Mouse (Mus musculus) CH12.LX (cell line): ENCODE data around the gene Best1. TPM values are rescaled to one million over a fixed set of nuclear protein-coding genes. Genes with fewer than 3 reads are reported as not detected.

Source experiments
- DNase-seq: peaks from one replicate; pipeline ENCODE4 v3.0.0-alpha.2; 2013; ENCODE audit errors: extremely low read depth
- H3K27ac ChIP-seq: 2 replicates; pipeline ENCODE4 v1.5.1; 2012; ENCODE audit warnings: low read depth, mild to moderate bottlenecking, control low read depth, moderate library complexity; ENCODE audit not compliant: insufficient read depth
- H3K27me3 ChIP-seq: replicated peaks from 2 replicates; pipeline ENCODE3; 2012; ENCODE audit warnings: inconsistent platforms
- H3K36me3 ChIP-seq, 2 experiments: replicated peaks in 1 of 2; 2 replicates each; pipeline versions ENCODE3 to v1.6.1; 2012; ENCODE audit warnings: inconsistent platforms in 1 of 2, low read length in 1 of 2, mild to moderate bottlenecking in 1 of 2, mixed read lengths in 1 of 2, moderate library complexity in 1 of 2; ENCODE audit not compliant: control insufficient read depth in 1 of 2, insufficient read depth in 1 of 2
- H3K4me1 ChIP-seq, 2 experiments: 2 replicates each; pipeline ENCODE4 v1.6.1; 2012; ENCODE audit warnings: inconsistent platforms in 1 of 2, moderate library complexity in 1 of 2; ENCODE audit not compliant: insufficient read depth in 2 of 2, control insufficient read depth in 1 of 2
- H3K4me2 ChIP-seq: 2 replicates; pipeline ENCODE4 v1.6.1; 2012; ENCODE audit warnings: low read depth, mild to moderate bottlenecking, control low read depth; ENCODE audit not compliant: poor library complexity, insufficient read depth, severe bottlenecking
- H3K4me3 ChIP-seq, 3 experiments: fragments of 150-350 bp in 1 of 3; sonication (generic) in 1 of 3; replicated peaks in 1 of 3; 2 replicates each; pipeline versions ENCODE3 to v1.5.1; 2011 to 2012; ENCODE audit warnings: low read depth in 2 of 3, low read length in 2 of 3, mild to moderate bottlenecking in 2 of 3, moderate library complexity in 2 of 3, control low read depth in 1 of 3, improper control_type of control experiment in 1 of 3, inconsistent platforms in 1 of 3, mixed read lengths in 1 of 3; ENCODE audit not compliant: poor library complexity in 1 of 3
- H3K79me2 ChIP-seq: replicated peaks from 2 replicates; pipeline ENCODE4 v1.6.1; 2012; ENCODE audit warnings: mild to moderate bottlenecking, moderate library complexity; ENCODE audit not compliant: control insufficient read depth, poor library complexity, insufficient read depth, severe bottlenecking; ENCODE audit errors: extremely low read depth
- H3K9ac ChIP-seq: 2 replicates; pipeline ENCODE4 v1.6.1; 2012; ENCODE audit warnings: low read depth, mild to moderate bottlenecking, control low read depth, moderate library complexity; ENCODE audit not compliant: insufficient read depth
- H3K9me3 ChIP-seq: replicated peaks from 2 replicates; pipeline ENCODE3; 2012; ENCODE audit warnings: low read length, inconsistent platforms, mixed read lengths
- CHD1 ChIP-seq: IDR thresholded peaks from 2 replicates; pipeline ENCODE4 v1.6.1; 2012; ENCODE audit warnings: low read depth, low read length, improper control_type of control experiment, inconsistent platforms
- CTCF ChIP-seq, 2 experiments: IDR thresholded peaks in 1 of 2; conservative IDR thresholded peaks in 1 of 2; 2 replicates each; pipeline ENCODE4 v1.5.1; 2011 to 2012; ENCODE audit warnings: low read depth in 2 of 2, low read length in 2 of 2, improper control_type of control experiment in 1 of 2, inconsistent platforms in 1 of 2, mild to moderate bottlenecking in 1 of 2, moderate library complexity in 1 of 2
- HCFC1 ChIP-seq: IDR thresholded peaks from 2 replicates; pipeline ENCODE4 v1.6.1; 2012; ENCODE audit warnings: low read depth, mild to moderate bottlenecking, inconsistent platforms, low read length, improper control_type of control experiment
- JUN ChIP-seq: IDR thresholded peaks from 2 replicates; pipeline ENCODE4 v1.6.1; 2011; ENCODE audit warnings: low read depth, mild to moderate bottlenecking, low read length, improper control_type of control experiment, moderate library complexity; ENCODE audit not compliant: insufficient read depth
- KAT2A ChIP-seq: IDR thresholded peaks from 2 replicates; pipeline ENCODE4 v1.6.1; 2012; ENCODE audit warnings: low read length, improper control_type of control experiment, inconsistent platforms; ENCODE audit not compliant: insufficient replicate concordance
- MAFK ChIP-seq: IDR thresholded peaks from 2 replicates; pipeline ENCODE4 v1.6.1; 2011; ENCODE audit warnings: low read length, improper control_type of control experiment; ENCODE audit not compliant: insufficient replicate concordance
- MAX ChIP-seq: IDR thresholded peaks from 2 replicates; pipeline ENCODE4 v1.6.1; 2011; ENCODE audit warnings: low read length, improper control_type of control experiment
- MXI1 ChIP-seq: IDR thresholded peaks from 2 replicates; pipeline ENCODE4 v1.6.1; 2011; ENCODE audit warnings: mild to moderate bottlenecking, low read depth, low read length, improper control_type of control experiment
- NELFE ChIP-seq: IDR thresholded peaks from 2 replicates; pipeline ENCODE4 v1.6.1; 2011; ENCODE audit warnings: low read depth, low read length, improper control_type of control experiment
- POLR2A ChIP-seq: IDR thresholded peaks from 2 replicates; pipeline ENCODE4 v1.6.1; 2011; ENCODE audit warnings: low read depth, mild to moderate bottlenecking, improper control_type of control experiment, low read length
- SIN3A ChIP-seq: IDR thresholded peaks from 2 replicates; pipeline ENCODE4 v1.6.1; 2012; ENCODE audit warnings: low read length, improper control_type of control experiment, inconsistent platforms
- SMC3 ChIP-seq: IDR thresholded peaks from 2 replicates; pipeline ENCODE4 v1.6.1; 2011; ENCODE audit warnings: low read depth, low read length, improper control_type of control experiment
- TBP ChIP-seq: conservative IDR thresholded peaks from 2 replicates; pipeline ENCODE4 v1.6.1; 2011; ENCODE audit warnings: low read depth, low read length, improper control_type of control experiment
- TCF12 ChIP-seq: IDR thresholded peaks from 2 replicates; pipeline ENCODE4 v1.6.1; 2014; ENCODE audit warnings: low read depth, mild to moderate bottlenecking, inconsistent platforms, low read length, improper control_type of control experiment
- UBTF ChIP-seq: IDR thresholded peaks from 2 replicates; pipeline ENCODE4 v1.6.1; 2012; ENCODE audit warnings: low read depth, mild to moderate bottlenecking, inconsistent platforms, low read length, improper control_type of control experiment, moderate library complexity
- ZC3H11A ChIP-seq: IDR thresholded peaks from 2 replicates; pipeline ENCODE4 v1.6.1; 2012; ENCODE audit warnings: low read depth, mild to moderate bottlenecking, inconsistent platforms, low read length, improper control_type of control experiment
- dilution Hi-C: fragments of 300-500 bp; cut with MboI; formaldehyde crosslinking; loops from 2 replicates; pipeline ENCODE4 v1.14.3; 2020; ENCODE audit warnings: low sequenced_read_pairs; ENCODE audit not compliant: extremely low pct_unique_long_range_greater_than_20kb, extremely low pct_ligation_motif_present
- in situ Hi-C: fragments of 300-500 bp; cut with MboI; formaldehyde crosslinking; loops from 3 replicates; pipeline ENCODE4 v1.14.3; 2019; ENCODE audit warnings: low sequenced_read_pairs, low pct_ligation_motif_present, low pct_unique_long_range_greater_than_20kb, mixed read lengths
- polyA plus RNA-seq: library from polyadenylated mRNA; unstranded; fragments of >175 nt; gene quantifications from 2 replicates; pipeline ENCODE4 v1.2.1, GENCODE M21; 2012; ENCODE audit warnings: low read depth; ENCODE audit not compliant: insufficient read length
- total RNA-seq, 2 experiments: library from RNA; depleted of rRNA; stranded (reverse); fragments of 300-350 nt in 1 of 2; fragments of >200 nt in 1 of 2; gene quantifications; 2 replicates each; pipeline ENCODE4 v1.2.3; 2012 to 2014

Gene Best1
- total and polyA plus RNA-seq, 3 experiments = 0.13 TPM; not detected in 2

GRCm38 (mm10) chr19:10029746-10030145 lies 28.3 kb upstream of the Best1 start:
- no peaks in the 10 kb centered on the region for H3K79me2 ChIP-seq
- in situ Hi-C loops = loop anchor here (5.0 to 10.0 kb wide), 2 partner anchors 37 to 175 kb away; partner anchors contain the start of genes Fen1 and Tmem258
- no peak overlapping the region for H3K4me3 ChIP-seq
- H3K27me3 ChIP-seq = peaks cover 54% of the 10 kb centered on the region
- H3K9ac ChIP-seq = no peak overlapping the region
- no peak overlapping the region for H3K27ac ChIP-seq
- 0 out of 4 replicates have a peak, but pooled peaks cover 0 to 4% of the 10 kb centered on the region in 2 experiments for H3K4me1 ChIP-seq
- TF ChIP-seq NELFE (no peak), SIN3A (no peak), KAT2A (no peak), TCF12 (no peak), UBTF (no peak), MAX (no peak), POLR2A (no peak), MXI1 (no peak), JUN (no peak), ZC3H11A (no peak)
- DNase-seq = no peak
- no peaks in the 10 kb centered on the region for H3K36me3 ChIP-seq
- dilution Hi-C loops = no loop called here
- H3K4me2 ChIP-seq = no peak overlapping the region
- no peaks in the 10 kb centered on the region for H3K9me3 ChIP-seq

DNA sequence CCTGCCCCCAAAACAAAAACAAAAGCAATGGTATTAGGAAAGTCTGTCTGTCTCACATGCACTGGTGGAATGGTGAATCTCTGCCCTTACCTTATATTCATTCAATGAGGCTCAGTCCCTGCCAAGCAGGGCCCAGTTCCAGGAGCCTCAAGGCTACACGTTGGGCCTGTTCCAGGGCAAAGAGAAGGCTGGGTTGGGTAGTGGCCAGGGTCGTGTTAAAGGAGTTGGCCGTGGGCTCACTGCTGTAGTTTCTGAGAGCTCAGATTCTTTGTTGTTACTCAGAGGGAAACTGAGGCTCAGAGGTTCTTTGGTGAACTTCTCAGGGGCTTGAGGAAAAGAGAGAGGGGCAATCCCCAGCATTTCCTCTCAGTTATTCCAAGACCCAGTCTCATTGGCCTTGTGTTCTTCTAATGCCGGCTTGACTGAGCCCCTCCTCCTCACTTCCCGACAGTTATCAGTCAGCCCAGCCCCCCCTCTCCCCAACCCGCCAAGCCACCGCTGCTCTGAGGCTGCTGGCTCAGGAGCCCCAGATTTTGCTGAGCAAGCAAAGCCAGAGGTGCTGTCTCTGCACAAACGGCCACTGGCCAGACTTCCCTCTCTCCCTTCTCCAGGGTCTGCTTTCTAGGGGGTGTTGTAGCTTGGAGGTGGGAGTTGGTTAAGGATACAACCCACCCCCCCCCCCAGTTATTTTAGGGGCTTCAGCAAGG lies 23.9 kb upstream of the Best1 start:
- peaks cover 30% of the 10 kb centered on the region for H3K27me3 ChIP-seq
- DNase-seq = no peak
- no peak overlapping the region for H3K4me3 ChIP-seq
- H3K9me3 ChIP-seq = no peaks in the 10 kb centered on the region
- no peak overlapping the region for H3K27ac ChIP-seq
- dilution Hi-C loops = no loop called here
- TF ChIP-seq MAX (no peak), TBP (no peak), SMC3 (no peak), MAFK (peak; percentile 58; the same call in 1 of the 2 replicates), CTCF (conservative IDR thresholded peaks at IDR 0.05 in 1 of 2, IDR thresholded peaks at IDR 0.05 in 1 of 2; ENCODE audit: low read depth in 2 of 2, low read length in 2 of 2) (no peak), CHD1 (no peak), TCF12 (no peak), HCFC1 (no peak)
- no peak overlapping the region for H3K4me2 ChIP-seq
- in situ Hi-C loops = no loop called here
- no peaks in the 10 kb centered on the region for H3K36me3 ChIP-seq
- H3K9ac ChIP-seq = no peak overlapping the region
- no peaks in the 10 kb centered on the region for H3K79me2 ChIP-seq
- H3K4me1 ChIP-seq = peaks cover 0 to 10% of the 10 kb centered on the region in 2 experiments; a peak in 1 of 4 replicates
